Mouse (Mus musculus) brain, embryonic 18.5 days (tissue): Measurements from ENCODE around the gene Adgrb2.

Source experiments
- DNase-seq: peaks from one replicate; pipeline ENCODE4 v3.0.0-alpha.2; 2012; ENCODE audit warnings: low read depth, low spot score

The Adgrb2 gene

DNA sequence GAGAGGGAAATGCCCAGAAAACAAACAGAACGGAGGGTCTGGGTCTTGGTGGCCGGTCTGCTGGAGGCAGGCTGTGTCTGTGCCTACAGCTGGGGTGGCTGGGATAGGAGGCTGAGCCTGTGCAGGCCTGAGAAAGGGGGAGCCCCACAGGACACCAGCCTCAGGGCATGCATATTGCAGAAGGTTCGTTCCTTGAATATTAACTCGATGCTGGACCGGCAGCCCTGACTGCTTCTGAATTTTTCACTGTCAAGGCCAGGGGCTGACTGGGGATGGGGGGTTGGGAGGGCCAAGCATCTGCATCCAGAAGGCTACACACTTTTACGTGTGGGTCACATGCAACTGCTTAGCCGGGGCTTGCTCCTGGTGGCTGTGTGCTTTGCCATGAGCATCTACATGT is 48.8 kb downstream of the Adgrb2 start:
- no peak for DNase-seq

GRCm38 (mm10) chr4:130036112-130036511 is 51.4 kb downstream of the Adgrb2 start:
- DNase-seq = no peak

DNA sequence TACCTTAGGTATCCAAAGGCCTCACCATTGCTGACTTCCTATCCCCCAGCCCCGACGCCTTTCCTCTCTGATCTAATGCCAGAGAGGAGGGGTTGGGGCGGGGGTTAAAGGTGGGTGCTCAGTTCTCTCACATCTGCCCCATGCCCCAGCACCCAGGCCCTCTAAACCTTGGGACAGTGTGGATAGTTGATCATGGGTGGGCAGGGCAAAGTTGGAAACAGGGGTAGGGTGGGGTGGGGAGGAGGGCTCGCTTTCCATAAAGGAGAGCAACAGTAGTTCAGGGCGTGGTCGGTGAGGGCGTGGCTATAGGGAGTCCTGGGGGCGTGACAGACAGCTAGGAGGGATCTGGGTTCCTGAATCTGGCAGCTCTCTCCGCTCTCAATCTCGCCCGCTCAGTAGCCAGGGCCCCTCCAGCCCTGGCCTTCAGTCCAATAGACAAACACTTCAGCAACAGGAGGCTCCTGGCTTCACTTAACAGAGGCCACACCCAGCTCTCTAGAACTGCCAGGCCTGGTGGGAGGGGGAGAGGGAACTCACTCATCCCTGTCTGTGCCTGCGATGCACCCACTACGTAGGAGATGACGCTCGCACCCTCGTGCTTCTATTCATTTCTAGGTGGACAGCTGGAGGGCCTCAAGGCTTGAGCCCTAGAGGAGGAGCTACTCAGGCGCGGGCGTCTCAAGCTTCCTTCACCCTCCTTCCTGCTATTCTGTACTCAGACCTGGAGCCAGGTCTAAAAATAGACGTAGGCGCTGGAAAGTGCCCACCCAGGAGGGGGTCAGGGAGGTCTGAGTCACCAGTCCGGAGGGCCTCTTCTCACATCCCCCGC is 52.1 kb downstream of the Adgrb2 start:
- DNase-seq = no peak

GRCm38 (mm10) chr4:130039351-130039750 is 54.7 kb downstream of the Adgrb2 start:
- DNase-seq = no peak

DNA sequence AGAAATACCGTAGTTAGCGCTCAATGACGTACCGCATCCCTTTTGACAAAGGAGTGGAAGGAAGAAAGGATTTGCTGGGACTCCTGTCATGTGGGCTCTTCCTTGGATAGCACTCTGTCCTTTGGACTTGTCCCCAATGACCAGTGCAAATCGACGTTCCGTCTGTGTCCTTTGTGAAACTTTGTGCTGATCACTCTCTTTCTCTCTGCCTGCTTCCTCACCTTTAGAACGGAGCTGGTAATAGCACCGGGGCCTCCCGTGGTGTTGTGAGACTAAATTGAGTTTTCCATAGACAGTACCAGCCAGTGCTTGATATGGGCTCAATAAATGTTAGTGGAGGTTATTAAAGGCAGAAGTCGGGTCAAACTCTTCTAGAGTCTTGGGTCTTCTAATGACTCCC is 56.4 kb downstream of the Adgrb2 start:
- no peak for DNase-seq

DNA sequence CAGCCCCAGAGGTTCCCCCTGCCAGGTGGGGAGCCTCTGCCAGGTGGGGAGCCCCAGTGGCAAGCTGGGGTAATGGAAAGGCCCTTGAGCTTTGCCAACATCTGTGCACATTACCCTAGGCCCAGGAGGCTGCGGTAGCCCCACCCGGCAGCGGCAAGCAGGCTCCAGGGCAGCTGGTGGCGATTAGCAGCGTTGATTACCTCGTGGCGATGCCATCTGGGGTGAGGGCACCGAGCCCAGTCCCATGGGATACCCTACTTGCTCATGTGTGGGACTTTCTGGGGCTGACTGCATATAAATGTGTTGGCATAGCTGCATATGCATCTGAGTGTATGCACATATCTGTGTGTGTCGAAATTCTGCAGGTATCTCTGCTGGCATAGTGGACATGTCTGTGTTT is 59.5 kb downstream of the Adgrb2 start:
- DNase-seq = no peak

GRCm38 (mm10) chr4:130045609-130046008 is 60.9 kb downstream of the Adgrb2 start:
- no peak for DNase-seq

- DNase-seq = no peak
These were observed 62.9 kb downstream of the Adgrb2 start, which contains the start of gene Col16a1 for GRCm38 (mm10) chr4:130047331-130048202. Gene Col16a1 (plus strand): TSS chr4:130047840.

GRCm38 (mm10) chr4:130048203-130048479 is 63.5 kb downstream of the Adgrb2 start:
- no peak for DNase-seq

DNA sequence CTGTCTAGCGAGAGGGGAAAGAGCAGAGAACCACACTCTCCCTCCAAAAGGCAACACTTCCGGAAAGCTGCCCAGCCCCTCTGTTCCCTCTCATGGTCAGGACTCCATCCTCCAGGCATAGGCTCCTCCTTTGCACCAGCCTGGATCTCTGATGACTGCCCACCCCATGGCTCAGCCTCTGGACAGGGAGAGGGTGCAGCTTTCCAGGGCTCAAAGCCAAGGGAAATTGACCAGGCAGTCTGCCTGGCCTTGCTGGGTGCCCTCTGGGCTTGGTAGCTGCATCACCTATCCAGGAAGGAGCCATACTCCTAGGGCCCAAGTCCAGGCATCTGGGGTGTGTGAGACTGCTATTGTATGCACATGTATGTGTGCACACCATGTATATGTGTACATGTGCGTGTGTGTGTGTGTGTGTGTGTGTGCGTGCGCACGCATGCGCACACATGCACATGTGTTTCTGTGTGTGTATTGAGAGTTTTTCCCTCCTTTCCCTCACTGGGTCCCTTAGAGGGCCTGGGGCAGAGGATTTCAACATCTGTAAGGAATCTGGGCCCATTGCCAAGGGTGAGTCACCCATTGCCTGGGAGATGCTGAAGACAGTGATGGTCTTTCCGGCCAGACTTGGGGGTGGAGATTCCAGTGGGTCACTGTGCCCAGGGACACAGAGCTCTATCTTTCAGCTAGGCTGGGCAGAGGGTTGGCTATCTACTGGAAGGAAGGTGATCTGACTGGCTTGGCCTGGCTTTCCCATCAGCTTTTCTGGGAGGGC is 65.6 kb downstream of the Adgrb2 start:
- DNase-seq = no peak

GRCm38 (mm10) chr4:130052283-130052682 is 67.6 kb downstream of the Adgrb2 start:
- no peak for DNase-seq

GRCm38 (mm10) chr4:130053111-130053510 is 68.4 kb downstream of the Adgrb2 start:
- no peak for DNase-seq

- no peak for DNase-seq
These were observed 70.1 kb downstream of the Adgrb2 start for GRCm38 (mm10) chr4:130054727-130055126.

DNA sequence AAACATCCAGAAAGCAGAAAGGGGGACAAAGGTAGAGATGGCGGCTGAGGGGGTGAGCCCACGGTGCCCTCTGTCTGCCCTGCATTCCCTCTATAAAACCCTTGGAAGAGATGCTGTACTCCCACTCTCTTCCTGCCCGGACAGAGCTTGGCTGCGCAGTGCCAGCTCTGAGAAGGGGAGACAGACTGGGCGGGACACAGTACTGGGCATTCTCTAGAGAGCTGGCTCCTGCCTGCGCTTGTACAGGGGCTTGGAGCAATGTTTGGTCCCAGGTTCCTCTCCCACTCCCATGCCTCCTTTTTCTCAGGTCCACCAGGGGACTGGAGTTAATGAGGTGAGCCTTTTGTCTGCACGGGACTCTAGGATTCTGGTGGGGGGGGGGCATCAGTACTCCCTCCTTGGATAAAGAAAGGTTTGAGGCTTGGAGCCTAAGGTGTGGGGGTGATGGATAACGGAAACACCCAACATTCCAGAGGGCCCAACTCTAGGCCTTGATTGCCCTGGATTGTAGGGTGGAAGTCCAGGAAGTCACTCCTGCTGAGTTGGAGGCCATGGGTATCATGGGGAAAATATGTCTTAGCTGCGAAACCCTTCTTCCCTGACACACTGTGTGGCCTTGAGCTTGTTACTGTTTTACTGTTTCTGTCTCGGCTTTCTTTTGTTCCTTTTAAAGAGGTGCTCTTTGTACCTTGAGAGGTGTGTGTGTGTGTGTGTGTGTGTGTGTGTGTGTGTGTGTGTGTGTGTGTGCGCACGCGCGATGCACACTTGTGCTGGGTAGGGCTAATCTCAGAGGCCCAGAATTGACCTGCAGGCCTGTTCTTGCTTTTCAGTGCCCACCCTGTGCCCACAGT is 70.7 kb downstream of the Adgrb2 start:
- DNase-seq = no peak

DNA sequence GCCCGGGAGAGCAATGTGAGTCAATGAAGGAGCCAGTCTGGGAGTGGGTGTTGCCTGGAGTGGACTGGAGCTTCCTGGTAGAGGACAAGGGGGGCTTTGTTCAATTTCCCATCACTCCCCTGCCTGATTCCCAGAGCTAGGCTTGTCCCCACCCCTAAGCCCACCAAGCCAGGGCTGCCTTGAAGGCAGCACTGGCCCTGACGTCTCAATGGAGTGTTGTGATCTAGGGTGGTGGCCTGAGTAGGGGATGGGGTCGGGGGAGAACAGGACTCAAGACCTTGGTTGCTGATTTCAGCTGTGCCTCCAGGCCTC is 71.3 kb downstream of the Adgrb2 start:
- DNase-seq = no peak

GRCm38 (mm10) chr4:130056471-130056870 is 71.8 kb downstream of the Adgrb2 start:
- DNase-seq = no peak

- DNase-seq = no peak
These were observed 76.3 kb downstream of the Adgrb2 start for GRCm38 (mm10) chr4:130060937-130061336.

DNA sequence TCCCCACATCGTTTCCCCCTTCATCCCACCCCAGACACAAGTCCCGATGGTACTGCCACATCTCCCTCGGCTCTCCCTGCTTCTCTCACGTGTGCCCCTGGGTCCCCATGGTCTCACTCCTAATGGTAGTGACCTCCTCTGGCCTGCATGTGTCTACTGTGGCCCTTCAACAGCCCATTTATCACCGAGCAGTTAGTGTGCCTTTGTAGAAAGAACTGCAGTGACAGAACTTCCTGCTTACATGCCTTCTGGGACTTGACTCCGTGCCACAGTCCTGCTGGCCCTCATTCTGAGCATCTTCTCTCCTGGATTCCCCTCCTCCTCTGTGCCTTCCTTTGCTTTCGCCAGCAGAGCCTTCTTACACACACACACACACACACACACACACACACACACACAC is 78.5 kb downstream of the Adgrb2 start:
- no peak for DNase-seq

DNA sequence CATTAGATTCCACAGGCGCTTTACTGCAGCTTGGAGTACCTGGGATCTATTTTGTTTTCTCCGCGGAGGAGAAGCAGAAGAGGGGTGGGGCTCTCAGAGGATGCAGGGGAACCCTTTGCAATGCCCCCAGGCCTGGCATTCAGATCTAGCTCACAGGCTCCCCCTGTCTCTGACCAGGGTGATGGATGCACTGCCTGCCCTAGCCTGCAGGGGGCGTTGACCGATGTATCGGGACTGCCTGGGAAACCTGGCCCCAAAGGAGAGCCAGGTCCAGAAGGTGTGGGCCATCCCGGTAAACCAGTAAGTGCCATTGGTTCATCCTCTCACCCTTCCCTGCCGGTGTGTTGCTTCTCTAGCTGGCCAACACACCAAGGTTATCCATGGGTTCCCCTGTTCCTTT is 82.1 kb downstream of the Adgrb2 start:
- DNase-seq = no peak

GRCm38 (mm10) chr4:130070523-130070922 is 85.9 kb downstream of the Adgrb2 start:
- no peak for DNase-seq

DNA sequence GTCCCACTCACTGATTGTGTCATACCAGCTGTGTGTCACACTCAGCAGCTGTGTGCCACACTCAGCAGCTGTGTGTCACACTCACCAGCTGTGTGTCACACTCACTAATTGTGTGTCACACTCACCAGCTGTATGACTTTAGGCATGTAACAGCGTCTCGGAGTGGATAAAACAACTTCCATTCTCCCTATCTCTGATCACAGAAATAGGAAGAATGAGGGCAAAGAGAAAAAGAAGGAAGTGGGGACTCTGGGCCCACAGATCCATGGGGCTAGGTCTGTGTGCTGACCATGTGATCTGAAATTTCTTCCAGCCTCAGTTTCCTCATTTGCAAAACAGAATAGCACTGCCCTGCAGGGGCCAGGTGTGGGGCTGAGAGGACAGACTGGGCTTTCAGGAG is 87.1 kb downstream of the Adgrb2 start:
- DNase-seq = no peak
